Mouse (Mus musculus) lung, adult 2 months (tissue): ENCODE measurements around the gene Dlx4.

Experiments
- CTCF ChIP-seq: fragments of 200-500 bp; IDR thresholded peaks from 2 replicates; pipeline ENCODE4 v1.5.1; 2011; ENCODE audit warnings: mild to moderate bottlenecking, low read length, control low read depth; ENCODE audit not compliant: insufficient read depth
- POLR2A ChIP-seq: fragments of 200-500 bp; IDR thresholded peaks from 2 replicates; pipeline ENCODE4 v1.6.1; 2011; ENCODE audit warnings: low read depth, mild to moderate bottlenecking, control low read depth, low read length, borderline replicate concordance; ENCODE audit errors: extremely low read depth

DNA sequence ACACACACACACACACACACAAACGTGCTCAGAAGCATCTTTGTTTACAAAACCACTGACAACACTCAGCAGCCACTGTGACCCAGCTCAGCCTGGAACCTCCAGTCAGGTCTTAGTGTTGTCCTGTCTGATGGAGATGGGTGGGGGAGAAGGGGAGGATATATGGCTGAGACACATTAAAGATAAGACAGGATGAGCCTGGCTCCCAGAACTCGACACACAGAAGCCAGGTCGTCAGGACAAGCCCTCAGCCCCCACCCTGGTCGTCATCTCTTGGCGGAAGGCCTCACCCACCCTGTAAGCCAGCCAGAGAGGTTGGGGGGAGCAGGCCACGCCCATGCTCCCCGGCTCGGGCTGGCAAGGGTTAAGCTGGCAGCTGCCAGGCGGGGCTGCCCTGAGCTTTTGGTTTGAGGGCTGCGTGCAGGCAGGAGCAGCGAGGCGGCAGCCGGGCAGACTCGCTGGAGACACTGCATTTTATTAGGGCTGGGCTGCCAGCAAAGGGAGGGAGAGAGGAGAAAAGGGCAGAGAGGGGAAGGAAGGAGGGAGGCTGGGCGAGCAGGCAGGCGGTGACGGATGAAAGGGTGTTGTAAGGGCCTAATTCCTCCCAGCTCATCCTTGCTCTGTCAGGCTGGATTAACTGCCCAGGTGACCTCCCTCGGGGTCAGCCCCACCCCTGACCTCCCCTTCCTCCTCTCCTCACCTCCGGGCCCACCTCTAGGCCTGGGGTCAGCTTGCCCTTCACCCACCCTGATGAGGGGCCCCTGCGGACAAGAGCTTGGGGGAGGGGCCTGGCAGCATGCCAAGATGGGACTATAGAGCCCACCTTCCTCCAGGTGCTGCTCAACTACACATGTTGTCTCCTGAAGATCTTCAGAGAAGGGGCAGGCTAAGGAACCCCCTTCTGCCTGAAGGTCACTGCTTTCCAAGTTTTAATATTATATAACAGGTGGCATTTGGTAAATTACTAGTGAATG, 19.5 kb downstream of the Dlx4 start:
- no peak for TF ChIP-seq POLR2A
- no peak for TF ChIP-seq CTCF
